Mouse (Mus musculus) heart, postnatal 0 days (tissue): ENCODE measurements around the gene Cacng1.

Source experiments
- CTCF ChIP-seq: IDR thresholded peaks from 2 replicates; pipeline ENCODE4 v1.5.1; 2016; ENCODE audit warnings: antibody characterized with exemption, control low read depth, low read depth
- EP300 ChIP-seq: IDR thresholded peaks from 2 replicates; pipeline ENCODE4 v1.6.1; 2016; ENCODE audit warnings: antibody characterized with exemption, low read depth

DNA sequence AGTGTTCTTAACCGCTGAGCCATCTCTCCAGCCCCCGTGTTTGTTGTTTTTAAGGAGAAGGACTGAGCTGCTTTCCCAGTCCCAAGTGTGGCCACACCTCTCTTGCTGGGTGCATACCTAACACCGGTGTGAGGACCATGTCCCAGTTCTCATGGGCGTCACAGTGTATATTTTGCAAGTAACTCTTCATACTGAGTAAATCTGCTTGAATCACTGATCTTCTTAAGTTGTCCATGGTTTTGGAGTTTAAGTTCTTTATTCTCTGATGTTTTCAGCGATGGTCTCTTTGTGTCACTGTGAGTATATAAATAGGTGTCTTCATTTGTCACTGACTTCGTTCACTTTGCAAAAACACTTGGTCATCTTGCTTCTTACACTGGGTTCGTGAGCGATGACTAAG, 41.7 kb downstream of the Cacng1 start:
- TF ChIP-seq CTCF (no peak), EP300 (no peak)
